Mouse (Mus musculus) ES-E14 (cell line): ENCODE measurements around the gene Olfr810. TPM values are rescaled to one million over a fixed set of nuclear protein-coding genes. Genes with fewer than 3 reads are reported as not detected.

Experiments
- DNase-seq: peaks from one replicate; pipeline ENCODE4 v3.0.0-alpha.2; 2013; ENCODE audit warnings: low read depth, low spot score
- H3K27ac ChIP-seq: 2 replicates; pipeline ENCODE4 v1.5.1; 2012; ENCODE audit warnings: low read depth, mild to moderate bottlenecking, low read length, moderate library complexity, mixed read lengths; ENCODE audit not compliant: poor library complexity, insufficient read depth, severe bottlenecking
- H3K36me3 ChIP-seq: 2 replicates; pipeline ENCODE4 v1.6.1; 2012; ENCODE audit warnings: mild to moderate bottlenecking, low read length, moderate library complexity, mixed read lengths; ENCODE audit not compliant: control insufficient read depth, poor library complexity, insufficient read depth, severe bottlenecking
- H3K4me1 ChIP-seq, 2 experiments: fragments of 150-350 bp in 1 of 2; sonication (generic) in 1 of 2; 2 replicates each; pipeline ENCODE4 v1.6.1; 2012; ENCODE audit warnings: low read length in 2 of 2, mild to moderate bottlenecking in 1 of 2, mixed read lengths in 1 of 2; ENCODE audit not compliant: control insufficient read depth in 2 of 2, insufficient read depth in 2 of 2, poor library complexity in 1 of 2
- H3K4me3 ChIP-seq, 2 experiments: fragments of 150-350 bp in 1 of 2; sonication (generic) in 1 of 2; 2 replicates each; pipeline ENCODE4 v1.5.1; 2012; ENCODE audit warnings: low read length in 2 of 2, low read depth in 1 of 2, mild to moderate bottlenecking in 1 of 2, mixed read lengths in 1 of 2; ENCODE audit not compliant: insufficient read depth in 1 of 2, poor library complexity in 1 of 2, severe bottlenecking in 1 of 2
- H3K9ac ChIP-seq: 2 replicates; pipeline ENCODE4 v1.6.1; 2012; ENCODE audit warnings: low read depth, mild to moderate bottlenecking, low read length, mixed read lengths; ENCODE audit not compliant: poor library complexity, insufficient read depth, severe bottlenecking
- H3K9me3 ChIP-seq: fragments of 150-350 bp; sonication (generic); 2 replicates; pipeline ENCODE4 v1.6.1; 2012; ENCODE audit warnings: low read depth, mild to moderate bottlenecking, low read length; ENCODE audit not compliant: control insufficient read depth, insufficient read depth
- CHD2 ChIP-seq: IDR thresholded peaks from 2 replicates; pipeline ENCODE4 v1.6.1; 2014; ENCODE audit warnings: mild to moderate bottlenecking, low read depth, low read length, inconsistent platforms
- HCFC1 ChIP-seq: IDR thresholded peaks from 2 replicates; pipeline ENCODE4 v1.6.1; 2012; ENCODE audit warnings: low read length, inconsistent platforms, borderline replicate concordance; ENCODE audit not compliant: insufficient read depth
- MAFK ChIP-seq: IDR thresholded peaks from 2 replicates; pipeline ENCODE4 v1.6.1; 2014; ENCODE audit warnings: mild to moderate bottlenecking, low read depth, low read length, inconsistent platforms; ENCODE audit not compliant: insufficient read depth
- ZC3H11A ChIP-seq: IDR thresholded peaks from 2 replicates; pipeline ENCODE4 v1.6.1; 2012; ENCODE audit warnings: low read depth, mild to moderate bottlenecking, inconsistent platforms, low read length, borderline replicate concordance
- ZNF384 ChIP-seq: IDR thresholded peaks from 2 replicates; pipeline ENCODE4 v1.6.1; 2012; ENCODE audit warnings: low read depth, low read length, inconsistent platforms
- in situ Hi-C, 2 experiments: fragments of 600-800 bp; cut with MboI; formaldehyde crosslinking; loops; one replicate each; pipeline ENCODE4 v1.15.1; 2025; ENCODE audit warnings: low sequenced_read_pairs in 2 of 2, inconsistent platforms in 1 of 2; ENCODE audit not compliant: unreplicated experiment in 2 of 2
- total RNA-seq: library from RNA; depleted of rRNA; stranded (reverse); fragments of 300-350 nt; gene quantifications from 2 replicates; pipeline ENCODE4 v1.2.3, GENCODE M21; 2012; rRNA removed

Olfr810 gene
- total RNA-seq, result not detected in 2 replicates

- Histone ChIP-seq H3K4me1 (no peaks in the 10 kb centered on the region), H3K4me3 (no peak within 1 kb of the TSS), H3K9me3 (no peaks in the 10 kb centered on the region), H3K27ac (no peak within 1 kb of the TSS), H3K9ac (no peak within 1 kb of the TSS), H3K36me3 (no peaks in the 10 kb centered on the region)
- in situ Hi-C loops, result no loop called here
- no peak for DNase-seq
- TF ChIP-seq HCFC1 (no peak), ZNF384 (no peak), MAFK (no peak), ZC3H11A (no peak), CHD2 (no peak)
Observed at GRCm38 (mm10) chr10:129794817-129795216, at the start of gene Olfr810. Gene Olfr810 (minus strand): TSS chr10:129794917.

- Histone ChIP-seq H3K27ac (no peak within 1 kb of the TSS), H3K4me3 (no peak within 1 kb of the TSS), H3K4me1 (no peaks in the 10 kb centered on the region), H3K9ac (no peak within 1 kb of the TSS), H3K36me3 (no peaks in the 10 kb centered on the region), H3K9me3 (no peaks in the 10 kb centered on the region)
- TF ChIP-seq ZNF384, result no peak
- TF ChIP-seq MAFK, result no peak
- TF ChIP-seq HCFC1, result no peak
- TF ChIP-seq ZC3H11A, result no peak
- no peak for TF ChIP-seq CHD2
- DNase-seq, result no peak
- in situ Hi-C loops, result no loop called here
Observed at GRCm38 (mm10) chr10:129804296-129804695, 9.6 kb upstream of the Olfr810 start, which contains the start of gene Olfr811. Gene Olfr811 (minus strand): TSS chr10:129804396.

- Histone ChIP-seq H3K4me1 (no peaks in the 10 kb centered on the region), H3K9me3 (no peaks in the 10 kb centered on the region), H3K9ac (no peak overlapping the region), H3K36me3 (no peaks in the 10 kb centered on the region), H3K4me3 (no peak overlapping the region), H3K27ac (no peak overlapping the region)
- TF ChIP-seq HCFC1, result no peak
- no peak for DNase-seq
- in situ Hi-C loops, result no loop called here
Observed at GRCm38 (mm10) chr10:129778123-129778522, 16.6 kb downstream of the Olfr810 start.

- DNase-seq, result no peak
- Histone ChIP-seq H3K27ac (no peak within 1 kb of the TSS), H3K4me3 (no peak within 1 kb of the TSS), H3K4me1 (no peaks in the 10 kb centered on the region), H3K36me3 (no peaks in the 10 kb centered on the region), H3K9ac (no peak within 1 kb of the TSS), H3K9me3 (no peaks in the 10 kb centered on the region)
- in situ Hi-C loops, result no loop called here
- TF ChIP-seq HCFC1 (no peak), ZC3H11A (no peak), CHD2 (no peak), MAFK (no peak), ZNF384 (no peak)
Observed at GRCm38 (mm10) chr10:129774338-129774737, 20.4 kb downstream of the Olfr810 start, which contains the start of gene Olfr809. Gene Olfr809 (plus strand): TSS chr10:129774638.

GRCm38 (mm10) chr10:129765182-129765581, 29.5 kb downstream of the Olfr810 start, which contains the start of gene Olfr808:
Gene Olfr808 (plus strand): TSS chr10:129765482.
- Histone ChIP-seq H3K9ac (no peak within 1 kb of the TSS), H3K27ac (no peak within 1 kb of the TSS), H3K4me1 (no peaks in the 10 kb centered on the region), H3K9me3 (no peaks in the 10 kb centered on the region), H3K4me3 (no peak within 1 kb of the TSS), H3K36me3 (no peaks in the 10 kb centered on the region)
- in situ Hi-C loops, result no loop called here
- no peak for DNase-seq
- TF ChIP-seq ZC3H11A (no peak), CHD2 (no peak), ZNF384 (no peak), HCFC1 (no peak), MAFK (no peak)
